Comparison of ENCODE assay signal across 30 mouse cellular contexts in genomic region chr7:99250386-99250785, GRCm38 (mm10). TPM values are rescaled to one million over a fixed set of nuclear protein-coding genes. Genes with fewer than 3 reads are reported as not detected.
"Had no signal": no experiment of that assay in that cellular context is flagged by ENCODE, and none has a peak within 500 bp of the region (broad histone marks: within the 10 kb centered on the region; RNA-seq: fewer than 3 reads in every experiment).

No protein-coding gene starts in this region.

- H3K4me3 ChIP-seq: heart, adult 2 months; heart, embryonic 13.5 days; heart, embryonic 15.5 days; hindbrain, embryonic 13.5 days; hindbrain, embryonic 15.5 days; layer of hippocampus, adult 2 months; left cerebral cortex, adult 2 months; limb, embryonic 12.5 days; liver, embryonic 13.5 days; liver, embryonic 15.5 days had no signal

- H3K36me3 ChIP-seq: heart, embryonic 13.5 days; heart, embryonic 15.5 days; hindbrain, embryonic 13.5 days; hindbrain, embryonic 15.5 days; limb, embryonic 10.5 days; limb, embryonic 12.5 days; liver, embryonic 13.5 days; liver, embryonic 15.5 days had no signal

- H3K4me1 ChIP-seq: liver, embryonic 15.5 days had no signal

- H3K4me2 ChIP-seq: heart, embryonic 13.5 days; heart, embryonic 15.5 days; hindbrain, embryonic 13.5 days; liver, embryonic 13.5 days had no signal

- H3K9me3 ChIP-seq: heart, embryonic 13.5 days; heart, embryonic 15.5 days; hindbrain, embryonic 13.5 days; hindbrain, embryonic 15.5 days; limb, embryonic 10.5 days; limb, embryonic 12.5 days; liver, embryonic 13.5 days; liver, embryonic 15.5 days had no signal

- DNase-seq: gastrocnemius, postnatal 14 days; gastrocnemius, postnatal 36 days; heart, adult 11 months; heart, adult 2 months; heart, postnatal 14 days; heart, postnatal 36 days; kidney, adult 11 months; kidney, adult 2 months; kidney, adult 9 months; kidney, postnatal 10 days; kidney, postnatal 25 days; kidney, postnatal 4 days; liver; liver, embryonic 13.5 days had no signal

- H3K27ac ChIP-seq: heart, adult 2 months; heart, embryonic 13.5 days; heart, embryonic 15.5 days; hindbrain, embryonic 13.5 days; hindbrain, embryonic 15.5 days; hindbrain, postnatal 0 days; layer of hippocampus, adult 2 months; left cerebral cortex, adult 2 months; limb, embryonic 10.5 days; limb, embryonic 12.5 days; liver, embryonic 13.5 days; liver, embryonic 15.5 days had no signal

- H3K9ac ChIP-seq: heart, embryonic 13.5 days; heart, embryonic 15.5 days; hindbrain, embryonic 13.5 days; hindbrain, embryonic 15.5 days; limb, embryonic 12.5 days; liver, embryonic 13.5 days; liver, embryonic 15.5 days had no signal

RNA-seq across cellular contexts. Expression of gene Mogat2, which starts 12.0 kb away (rescaled TPM):
- total RNA-seq: gastrocnemius, adult 18-20 months; gastrocnemius, adult 8-10 months; gastrocnemius, postnatal 36 days; heart, adult 2 months; heart, postnatal 14 days; heart, postnatal 36 days; layer of hippocampus, adult 2 months; layer of hippocampus, postnatal 10 days; layer of hippocampus, postnatal 25 days; left cerebral cortex, adult 2 months; left cerebral cortex, postnatal 14 days; left cerebral cortex, postnatal 36 days had no signal
